Mouse (Mus musculus) forebrain, embryonic 16.5 days (tissue): ENCODE measurements at regions not wholly inside any gene's neighbourhood (a gene's known extent, or its start where the extent isn't known, plus 50 kb on each side); places are given as distances from the start of the nearest gene placed in this dataset.

ENCODE experiments used
- ATAC-seq: fragments of 200-750 bp; cut with Nextera tagmentation; 2 replicates; pipeline ENCODE4 v1.8.0; 2017; ENCODE audit warnings: mild to moderate bottlenecking, moderate library complexity
- H3K27ac ChIP-seq: fragments of 300-500 bp; sonication (generic); 2 replicates; pipeline ENCODE4 v1.5.1; 2014; ENCODE audit warnings: low read length, control low read depth
- H3K27me3 ChIP-seq: fragments of 300-500 bp; sonication (generic); replicated peaks from 2 replicates; pipeline ENCODE4 v1.6.1; 2014; ENCODE audit warnings: low read length; ENCODE audit not compliant: control insufficient read depth, insufficient read depth
- H3K36me3 ChIP-seq: fragments of 300-500 bp; sonication (generic); 2 replicates; pipeline ENCODE4 v1.6.1; 2014; ENCODE audit not compliant: control insufficient read depth, insufficient read depth
- H3K4me1 ChIP-seq: fragments of 300-500 bp; sonication (generic); replicated peaks from 2 replicates; pipeline ENCODE4 v1.6.1; 2014; ENCODE audit warnings: low read length; ENCODE audit not compliant: control insufficient read depth, insufficient read depth
- H3K4me2 ChIP-seq: fragments of 300-500 bp; sonication (generic); 2 replicates; pipeline ENCODE4 v1.6.1; 2014; ENCODE audit warnings: mild to moderate bottlenecking, low read length, control low read depth
- H3K4me3 ChIP-seq: fragments of 300-500 bp; sonication (generic); replicated peaks from 2 replicates; pipeline ENCODE4 v1.5.1; 2014; ENCODE audit warnings: mild to moderate bottlenecking, low read length, control low read depth
- H3K9ac ChIP-seq: fragments of 300-500 bp; sonication (generic); replicated peaks from 2 replicates; pipeline ENCODE4 v1.6.1; 2014; ENCODE audit warnings: low read depth, low read length, control low read depth
- H3K9me3 ChIP-seq: fragments of 300-500 bp; sonication (generic); 2 replicates; pipeline ENCODE4 v1.6.1; 2016; ENCODE audit warnings: low read length; ENCODE audit not compliant: control insufficient read depth
- WGBS: fragments of 180-500 bp; shearing (Covaris S2); extraction: QIAGEN DNeasy Blood & Tissue Kit; methylation state at CpG from one replicate; pipeline ENCODE4 v1.1.7; 2014; 5-methylcytosine and 5-hydroxymethylcytosine counted together

DNA sequence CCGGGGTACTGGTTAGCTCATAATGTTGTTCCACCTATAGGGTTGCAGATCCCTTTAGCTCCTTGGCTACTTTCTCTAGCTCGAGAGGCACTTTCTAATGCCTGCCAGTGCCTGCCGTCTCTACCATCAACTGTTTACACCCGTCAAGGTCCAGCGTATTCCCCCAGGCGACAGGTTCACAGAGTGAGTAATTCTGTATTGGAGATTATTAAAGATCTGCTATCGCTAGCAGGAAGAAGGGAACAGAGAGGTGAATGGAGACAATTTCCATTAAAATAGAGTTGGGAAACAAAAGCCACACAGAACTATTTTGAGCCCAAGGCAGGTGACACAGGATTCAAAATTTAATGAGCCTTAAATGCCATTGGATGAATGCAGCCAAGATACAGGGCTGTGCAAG, 235.2 kb downstream of the Cbln1 start:
- Histone ChIP-seq H3K36me3 (no peaks in the 10 kb centered on the region), H3K4me1 (peaks cover 28% of the 10 kb centered on the region), H3K9me3 (no peaks in the 10 kb centered on the region), H3K4me3 (no peak overlapping the region), H3K27me3 (no peaks in the 10 kb centered on the region), H3K27ac (no peak overlapping the region), H3K4me2 (no peak overlapping the region), H3K9ac (no peak overlapping the region)
- WGBS = 12% methylated on average over 7 of the region's 7 CpGs
- peak; percentile 29; the same call in 1 of the 2 replicates for ATAC-seq

DNA sequence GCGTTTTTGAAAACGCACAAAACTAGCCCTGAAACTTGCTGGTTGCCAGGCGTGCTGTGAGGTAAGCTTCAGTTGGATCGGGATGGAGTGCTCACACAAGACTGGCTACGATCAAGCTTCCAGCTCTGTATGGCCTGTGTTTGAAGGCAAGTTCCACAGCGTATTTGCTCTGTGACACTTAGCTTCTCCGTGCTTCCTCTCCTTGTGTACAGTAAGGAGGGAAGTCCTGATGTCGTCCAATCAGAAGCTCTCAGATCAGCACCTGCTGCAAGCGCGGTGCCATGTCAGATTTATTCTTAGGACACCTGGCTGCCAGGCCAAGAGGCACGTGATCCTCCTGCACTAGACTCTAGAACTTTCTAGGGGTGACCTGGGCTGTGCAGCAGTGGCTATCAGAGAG, 236.0 kb downstream of the Cbln1 start:
- no peaks in the 10 kb centered on the region for H3K27me3 ChIP-seq
- H3K4me3 ChIP-seq = no peak overlapping the region
- 84% methylated on average over 11 of the region's 11 CpGs for whole genome bisulfite sequencing
- ATAC-seq = no peak
- H3K9me3 ChIP-seq = no peaks in the 10 kb centered on the region
- H3K36me3 ChIP-seq = no peaks in the 10 kb centered on the region
- H3K4me1 ChIP-seq = peaks cover 35% of the 10 kb centered on the region
- H3K4me2 ChIP-seq = no peak overlapping the region
- H3K9ac ChIP-seq = no peak overlapping the region
- H3K27ac ChIP-seq = no peak overlapping the region

DNA sequence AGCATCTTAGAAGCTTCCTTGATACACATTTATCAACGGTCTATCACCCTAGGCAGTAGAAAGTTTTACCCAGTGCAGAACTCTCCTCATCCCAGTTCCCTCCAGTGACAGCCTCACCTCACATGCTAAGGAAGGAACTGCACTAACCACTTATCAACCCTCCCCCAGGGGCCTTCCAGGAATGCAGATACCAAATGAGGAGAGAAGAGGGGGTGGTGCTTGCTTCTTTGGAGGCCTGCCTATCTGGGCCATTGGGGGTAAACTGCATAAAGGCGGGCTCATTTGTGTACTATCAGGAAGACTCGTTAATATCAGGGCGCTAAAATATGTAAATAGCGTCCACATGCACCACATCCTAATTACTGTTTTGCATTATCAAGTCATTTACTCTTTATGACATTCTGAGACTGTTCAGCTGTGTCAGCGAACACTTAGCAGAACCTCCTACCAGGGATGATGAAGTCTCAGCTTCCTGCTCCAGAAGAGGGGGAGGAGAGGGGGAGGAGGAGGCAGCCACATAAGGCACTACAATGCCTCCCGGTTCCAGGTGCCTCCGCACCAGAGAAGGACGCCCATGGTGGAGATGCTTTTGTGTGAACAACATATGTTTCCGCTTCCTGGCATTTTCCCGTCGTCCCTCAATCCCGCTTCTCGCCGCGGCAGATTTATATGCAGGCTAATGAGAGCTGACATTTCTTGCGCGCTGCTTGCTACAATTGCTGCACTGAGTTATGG, 236.9 kb downstream of the Cbln1 start:
- Histone ChIP-seq H3K27me3 (no peaks in the 10 kb centered on the region), H3K4me2 (peak overlapping the region; percentile 44), H3K4me1 (peaks cover 37% of the 10 kb centered on the region), H3K9me3 (no peaks in the 10 kb centered on the region), H3K4me3 (peak overlapping the region; percentile 31), H3K36me3 (no peaks in the 10 kb centered on the region), H3K27ac (peak overlapping the region; percentile 21; the same call in 1 of the 2 replicates), H3K9ac (peak overlapping the region; percentile 35)
- ATAC-seq = peak; percentile 64
- WGBS = 34% methylated on average over 18 of the region's 18 CpGs

DNA sequence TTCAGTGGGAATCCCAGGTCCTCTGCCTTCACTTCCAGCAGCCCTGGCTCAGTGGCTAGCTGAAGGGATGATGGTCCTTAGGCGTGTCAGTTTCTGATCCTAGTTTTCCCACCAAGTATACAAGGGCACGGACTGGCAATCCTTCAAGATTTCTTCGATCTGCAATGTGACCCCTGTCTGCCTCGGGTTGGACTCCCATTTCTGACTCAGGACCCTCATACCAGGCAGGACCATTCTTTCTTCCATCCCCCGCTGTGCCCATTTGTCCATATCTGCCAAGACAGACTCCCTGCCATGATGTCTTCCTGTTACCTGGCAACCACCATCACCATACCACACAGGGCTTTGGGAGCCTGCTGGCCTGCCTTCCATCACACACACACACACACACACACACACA, 238.1 kb downstream of the Cbln1 start:
- Histone ChIP-seq H3K9me3 (no peaks in the 10 kb centered on the region), H3K9ac (no peak overlapping the region), H3K4me2 (no peak overlapping the region), H3K4me3 (no peak overlapping the region), H3K4me1 (peaks cover 38% of the 10 kb centered on the region), H3K27me3 (no peaks in the 10 kb centered on the region), H3K27ac (no peak overlapping the region), H3K36me3 (no peaks in the 10 kb centered on the region)
- no peak for ATAC-seq
- WGBS = 55% methylated on average over 5 of the region's 5 CpGs

GRCm38 (mm10) chr8:87233805-87234331, 238.5 kb downstream of the Cbln1 start:
- 36% methylated on average over 10 of the region's 10 CpGs for WGBS
- H3K27me3 ChIP-seq = no peaks in the 10 kb centered on the region
- no peak overlapping the region for H3K4me2 ChIP-seq
- no peak overlapping the region for H3K27ac ChIP-seq
- H3K4me1 ChIP-seq = peaks cover 38% of the 10 kb centered on the region
- H3K36me3 ChIP-seq = no peaks in the 10 kb centered on the region
- H3K4me3 ChIP-seq = no peak overlapping the region
- H3K9ac ChIP-seq = no peak overlapping the region
- H3K9me3 ChIP-seq = no peaks in the 10 kb centered on the region
- ATAC-seq = peak; percentile 47

GRCm38 (mm10) chr8:87231762-87232161, 240.6 kb downstream of the Cbln1 start:
- Histone ChIP-seq H3K27me3 (no peaks in the 10 kb centered on the region), H3K27ac (no peak overlapping the region), H3K9me3 (no peaks in the 10 kb centered on the region), H3K4me2 (no peak overlapping the region), H3K9ac (no peak overlapping the region), H3K4me3 (no peak overlapping the region), H3K4me1 (peaks cover 38% of the 10 kb centered on the region), H3K36me3 (no peaks in the 10 kb centered on the region)
- ATAC-seq = no peak; the same call in 1 of the 2 replicates
- WGBS = 12% methylated on average over 4 of the region's 4 CpGs

DNA sequence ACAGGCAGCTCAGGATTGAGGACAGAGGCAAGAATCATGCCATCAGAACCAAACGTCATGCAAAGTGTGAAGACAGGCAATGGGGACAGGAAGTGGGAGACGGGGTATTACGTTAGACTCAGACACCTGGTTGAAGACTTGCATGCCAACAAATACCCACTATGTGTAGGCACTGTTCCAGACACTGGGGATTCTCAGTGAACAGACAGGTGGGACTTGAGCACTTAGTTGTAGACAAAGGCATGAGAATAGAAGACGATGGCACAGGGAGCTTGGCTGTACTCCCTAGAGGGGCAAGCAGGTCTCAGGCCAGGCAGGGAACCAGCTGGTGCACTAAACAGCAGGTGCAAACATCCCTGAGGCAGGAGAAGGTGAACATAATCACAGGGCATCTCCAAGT, 242.3 kb downstream of the Cbln1 start:
- ATAC-seq = no peak
- no peaks in the 10 kb centered on the region for H3K36me3 ChIP-seq
- H3K4me3 ChIP-seq = no peak overlapping the region
- no peak overlapping the region for H3K27ac ChIP-seq
- H3K9ac ChIP-seq = no peak overlapping the region
- H3K27me3 ChIP-seq = no peaks in the 10 kb centered on the region
- 80% methylated on average over 4 of the region's 4 CpGs for WGBS
- H3K4me1 ChIP-seq = peaks cover 29% of the 10 kb centered on the region
- H3K4me2 ChIP-seq = no peak overlapping the region
- no peaks in the 10 kb centered on the region for H3K9me3 ChIP-seq

DNA sequence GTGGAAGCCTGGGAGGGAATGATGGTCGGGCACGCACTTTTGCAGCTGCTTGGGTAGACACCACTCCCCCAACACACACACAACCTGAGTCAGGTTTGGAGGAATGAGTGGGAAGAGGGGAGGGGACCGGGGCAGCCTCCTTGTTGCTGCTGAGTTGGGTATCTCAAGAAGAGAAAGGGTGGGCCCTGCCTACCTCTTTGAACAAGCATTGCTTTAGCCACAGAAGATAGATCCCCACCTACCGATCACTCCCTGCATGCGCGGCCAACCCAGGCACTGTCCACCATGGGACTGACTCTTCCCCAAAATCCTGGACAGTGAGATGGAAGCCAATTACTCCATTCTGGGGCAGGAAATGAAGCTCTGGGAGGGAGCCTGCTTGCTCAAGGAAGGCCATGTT, 243.2 kb downstream of the Cbln1 start:
- ATAC-seq = no peak
- Histone ChIP-seq H3K4me1 (peaks cover 21% of the 10 kb centered on the region), H3K27ac (no peak overlapping the region), H3K36me3 (no peaks in the 10 kb centered on the region), H3K4me2 (no peak overlapping the region), H3K9ac (no peak overlapping the region), H3K27me3 (no peaks in the 10 kb centered on the region), H3K9me3 (no peaks in the 10 kb centered on the region), H3K4me3 (no peak overlapping the region)
- 90% methylated on average over 6 of the region's 6 CpGs for WGBS

DNA sequence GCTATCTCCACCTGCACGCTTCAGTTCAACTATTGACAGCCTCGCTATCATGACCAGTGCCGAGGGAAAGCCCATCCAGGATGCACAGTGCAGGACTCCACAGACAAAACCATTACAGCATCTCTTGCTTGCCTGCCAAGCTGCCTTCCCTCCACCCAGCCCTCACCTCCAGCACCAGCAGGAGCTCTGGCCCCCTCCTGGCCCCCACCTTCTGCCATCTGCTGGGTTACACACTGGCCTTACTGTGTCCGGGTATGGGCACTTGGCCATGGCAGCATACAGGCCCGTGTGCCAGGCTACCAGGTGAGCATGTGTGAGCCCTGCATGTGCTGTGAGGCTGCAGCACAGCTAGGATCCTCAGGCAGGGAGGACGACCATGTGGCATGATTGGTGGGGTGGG, 243.6 kb downstream of the Cbln1 start:
- Histone ChIP-seq H3K27me3 (no peaks in the 10 kb centered on the region), H3K36me3 (no peaks in the 10 kb centered on the region), H3K4me3 (no peak overlapping the region), H3K9ac (no peak overlapping the region), H3K4me2 (no peak overlapping the region), H3K27ac (no peak overlapping the region), H3K9me3 (no peaks in the 10 kb centered on the region), H3K4me1 (peaks cover 17% of the 10 kb centered on the region)
- 76% methylated on average over 6 of the region's 6 CpGs for WGBS
- ATAC-seq = no peak
